Mouse (Mus musculus) ES-Bruce4 (cell line): ENCODE measurements at regions not wholly inside any gene's neighbourhood (a gene's known extent, or its start where the extent isn't known, plus 50 kb on each side); places are given as distances from the start of the nearest gene placed in this dataset.

ENCODE experiments used
- H3K27ac ChIP-seq: 2 replicates; pipeline ENCODE4 v1.5.1; 2012; ENCODE audit warnings: low read length, inconsistent platforms; ENCODE audit not compliant: insufficient read depth
- H3K27me3 ChIP-seq: 2 replicates; pipeline ENCODE4 v1.6.1; 2012; ENCODE audit warnings: mild to moderate bottlenecking, low read length, inconsistent platforms; ENCODE audit not compliant: control insufficient read depth, poor library complexity, insufficient read depth, severe bottlenecking
- H3K36me3 ChIP-seq: 2 replicates; pipeline ENCODE4 v1.6.1; 2012; ENCODE audit warnings: inconsistent platforms, mild to moderate bottlenecking, low read length, moderate library complexity; ENCODE audit not compliant: control insufficient read depth, poor library complexity, insufficient read depth, severe bottlenecking
- H3K4me1 ChIP-seq: one replicate; pipeline ENCODE4 v1.8.1; 2011; ENCODE audit warnings: low read length; ENCODE audit not compliant: control insufficient read depth, insufficient read depth
- H3K4me3 ChIP-seq: 2 replicates; pipeline ENCODE4 v1.5.1; 2011; ENCODE audit warnings: low read depth, mild to moderate bottlenecking, low read length
- H3K9ac ChIP-seq: 2 replicates; pipeline ENCODE4 v1.6.1; 2012; ENCODE audit warnings: low read depth, mild to moderate bottlenecking, inconsistent platforms; ENCODE audit not compliant: poor library complexity, severe bottlenecking
- H3K9me3 ChIP-seq: replicated peaks from 2 replicates; pipeline ENCODE4 v1.6.1; 2012; ENCODE audit warnings: mild to moderate bottlenecking, low read length, inconsistent platforms; ENCODE audit not compliant: control insufficient read depth, poor library complexity, insufficient read depth, severe bottlenecking
- CTCF ChIP-seq: IDR thresholded peaks from one replicate; pipeline ENCODE4 v1.8.1; 2011; ENCODE audit warnings: low read depth, low read length
- EP300 ChIP-seq: IDR thresholded peaks from 2 replicates; pipeline ENCODE4 v1.6.1; 2011; ENCODE audit warnings: low read depth, low read length; ENCODE audit not compliant: insufficient read depth
- POLR2A ChIP-seq: IDR thresholded peaks from one replicate; pipeline ENCODE4 v1.8.1; 2011; ENCODE audit warnings: low read length; ENCODE audit not compliant: insufficient read depth

DNA sequence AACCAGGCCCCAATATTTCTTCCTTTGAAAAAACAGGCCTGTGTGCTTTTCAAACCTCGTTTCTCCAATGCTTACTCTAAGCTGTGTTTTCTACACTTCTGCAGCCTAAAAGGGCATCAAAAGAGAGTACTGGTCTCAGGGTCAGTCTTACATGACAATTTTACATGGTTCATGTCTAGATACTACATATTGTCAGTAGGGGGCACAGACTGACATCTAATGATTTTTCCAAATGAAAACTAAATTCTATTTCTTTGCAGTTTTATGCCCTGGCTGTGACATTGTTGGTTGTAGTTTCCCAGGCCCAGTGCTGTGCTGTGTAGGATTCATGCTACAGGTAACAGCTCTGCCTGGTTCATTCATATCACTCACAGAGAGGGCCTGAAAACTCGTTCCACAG lies 248.7 kb upstream of the Megf9 start:
- Histone ChIP-seq H3K9ac (no peak overlapping the region), H3K27ac (no peak overlapping the region), H3K27me3 (no peaks in the 10 kb centered on the region), H3K9me3 (no peaks in the 10 kb centered on the region), H3K4me1 (no peaks in the 10 kb centered on the region), H3K4me3 (no peak overlapping the region), H3K36me3 (no peaks in the 10 kb centered on the region)
- TF ChIP-seq POLR2A (no peak), CTCF (no peak), EP300 (no peak)

DNA sequence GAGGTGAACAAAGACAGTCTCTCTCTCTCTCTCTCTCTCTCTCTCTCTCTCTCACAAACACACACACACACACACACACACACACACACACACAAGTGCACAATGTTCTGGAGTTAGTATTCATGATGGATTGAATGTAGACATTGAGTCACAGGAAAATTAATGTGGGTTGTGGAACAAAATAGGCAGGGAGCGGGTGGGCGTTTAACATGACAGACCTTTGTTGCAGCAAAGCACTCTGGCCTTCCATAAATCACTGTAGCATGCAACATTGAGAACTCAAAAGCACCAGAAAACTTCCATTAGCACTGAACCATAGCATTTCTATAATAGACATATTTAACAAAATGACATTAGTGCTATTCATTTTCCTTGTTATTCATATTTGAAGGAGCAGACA lies 246.8 kb upstream of the Megf9 start:
- no peaks in the 10 kb centered on the region for H3K9me3 ChIP-seq

DNA sequence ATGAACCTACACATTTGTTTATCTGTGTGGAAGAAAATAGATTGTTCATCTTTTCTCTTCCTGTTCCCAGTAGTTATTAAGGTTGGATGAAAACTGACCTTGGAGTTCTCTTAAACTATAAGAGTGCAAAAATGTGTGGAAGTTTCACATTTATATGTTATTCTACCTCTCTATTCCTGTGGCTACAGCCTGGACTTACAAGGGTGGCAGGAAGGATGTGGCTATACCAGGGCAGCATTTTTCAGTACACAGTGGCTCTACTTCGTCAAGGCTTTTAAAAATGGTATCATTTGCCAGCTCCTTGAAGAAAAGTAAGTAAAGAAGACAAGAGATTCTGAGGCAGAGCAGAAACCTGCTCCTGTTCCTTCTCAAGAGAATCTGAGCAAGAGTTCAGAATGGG lies 241.5 kb upstream of the Megf9 start:
- Histone ChIP-seq H3K4me3 (no peak overlapping the region), H3K9ac (no peak overlapping the region), H3K36me3 (no peaks in the 10 kb centered on the region), H3K9me3 (no peaks in the 10 kb centered on the region), H3K4me1 (no peaks in the 10 kb centered on the region), H3K27ac (no peak overlapping the region), H3K27me3 (no peaks in the 10 kb centered on the region)
- TF ChIP-seq POLR2A: no peak
- no peak for TF ChIP-seq CTCF
- no peak for TF ChIP-seq EP300

More for the DNA sequence above, 246.8 kb upstream of the Megf9 start:
- Histone ChIP-seq H3K27ac (no peak overlapping the region), H3K27me3 (no peaks in the 10 kb centered on the region), H3K4me3 (no peak overlapping the region), H3K4me1 (no peaks in the 10 kb centered on the region), H3K9ac (no peak overlapping the region), H3K36me3 (no peaks in the 10 kb centered on the region)
- TF ChIP-seq CTCF: no peak
- no peak for TF ChIP-seq EP300
- no peak for TF ChIP-seq POLR2A

DNA sequence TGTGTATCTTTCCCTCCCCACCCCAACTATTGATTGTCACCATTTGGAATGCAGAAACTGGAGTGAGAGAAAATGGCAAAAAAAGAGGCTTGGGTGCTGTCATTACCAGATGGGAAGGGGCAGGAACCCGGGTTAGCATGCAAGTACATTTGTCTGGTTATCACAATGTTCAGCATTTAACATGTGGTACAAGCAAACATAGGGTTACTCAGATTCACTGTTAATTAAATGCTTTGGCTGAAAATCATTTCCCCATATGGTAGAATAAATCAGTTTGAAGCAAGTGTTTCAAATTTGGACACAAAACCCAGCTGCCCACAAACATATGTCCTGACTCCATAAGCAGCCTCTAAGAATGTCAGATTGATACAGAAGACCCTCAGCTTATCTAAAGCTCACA lies 208.6 kb upstream of the Megf9 start:
- Histone ChIP-seq H3K9ac (no peak overlapping the region), H3K27me3 (no peaks in the 10 kb centered on the region), H3K36me3 (no peaks in the 10 kb centered on the region), H3K4me3 (no peak overlapping the region), H3K27ac (no peak overlapping the region), H3K4me1 (no peaks in the 10 kb centered on the region), H3K9me3 (no peaks in the 10 kb centered on the region)
- no peak for TF ChIP-seq EP300
- no peak for TF ChIP-seq CTCF
- TF ChIP-seq POLR2A: no peak

DNA sequence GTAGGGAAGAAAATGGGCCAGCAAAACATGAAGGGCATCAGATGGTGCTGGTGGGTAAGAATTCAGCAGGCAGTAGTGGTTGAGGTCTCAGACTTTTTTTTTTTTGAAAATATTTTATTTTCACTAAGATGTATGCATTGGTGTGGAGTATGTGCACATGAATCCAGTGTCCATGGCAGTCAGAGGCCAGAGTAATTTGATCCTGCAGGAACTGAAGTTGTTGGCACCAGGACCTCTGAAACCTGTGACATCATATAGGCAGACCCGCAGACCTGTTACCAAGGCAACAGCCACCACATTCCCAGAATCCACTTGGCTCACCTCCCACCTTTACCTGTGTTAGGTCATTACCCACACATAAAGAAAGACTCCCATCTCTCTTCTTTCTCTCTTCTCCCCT lies 207.2 kb upstream of the Megf9 start:
- Histone ChIP-seq H3K4me3 (no peak overlapping the region), H3K27me3 (no peaks in the 10 kb centered on the region), H3K27ac (no peak overlapping the region), H3K9ac (no peak overlapping the region), H3K36me3 (no peaks in the 10 kb centered on the region), H3K4me1 (no peaks in the 10 kb centered on the region), H3K9me3 (no peaks in the 10 kb centered on the region)
- TF ChIP-seq CTCF (no peak), POLR2A (no peak), EP300 (no peak)

DNA sequence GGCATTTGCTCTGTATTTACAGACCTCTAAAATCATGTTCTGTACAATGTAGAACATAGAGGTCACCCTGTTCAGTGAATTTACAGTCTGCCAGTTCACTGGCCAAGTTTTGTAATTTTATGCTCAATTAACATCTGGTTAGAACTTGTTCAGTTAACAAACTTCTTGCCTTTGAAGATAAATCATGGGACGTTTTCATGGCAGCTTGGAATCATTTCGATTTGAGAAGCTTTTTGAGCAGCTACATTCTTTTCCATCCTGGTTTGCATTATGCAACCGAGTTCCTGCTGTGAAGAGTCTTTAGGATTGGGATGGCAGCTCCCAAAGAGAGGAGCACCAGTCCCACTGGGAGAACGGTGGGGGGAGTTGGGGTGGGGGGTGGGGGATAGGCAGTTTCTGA lies 206.3 kb upstream of the Megf9 start:
- Histone ChIP-seq H3K9ac (no peak overlapping the region), H3K27me3 (no peaks in the 10 kb centered on the region), H3K4me1 (no peaks in the 10 kb centered on the region), H3K36me3 (no peaks in the 10 kb centered on the region), H3K27ac (no peak overlapping the region), H3K9me3 (no peaks in the 10 kb centered on the region), H3K4me3 (no peak overlapping the region)
- TF ChIP-seq POLR2A (no peak), CTCF (no peak), EP300 (no peak)
